Mouse (Mus musculus): ENCODE results near the gene Ppp3ca.

DNA sequence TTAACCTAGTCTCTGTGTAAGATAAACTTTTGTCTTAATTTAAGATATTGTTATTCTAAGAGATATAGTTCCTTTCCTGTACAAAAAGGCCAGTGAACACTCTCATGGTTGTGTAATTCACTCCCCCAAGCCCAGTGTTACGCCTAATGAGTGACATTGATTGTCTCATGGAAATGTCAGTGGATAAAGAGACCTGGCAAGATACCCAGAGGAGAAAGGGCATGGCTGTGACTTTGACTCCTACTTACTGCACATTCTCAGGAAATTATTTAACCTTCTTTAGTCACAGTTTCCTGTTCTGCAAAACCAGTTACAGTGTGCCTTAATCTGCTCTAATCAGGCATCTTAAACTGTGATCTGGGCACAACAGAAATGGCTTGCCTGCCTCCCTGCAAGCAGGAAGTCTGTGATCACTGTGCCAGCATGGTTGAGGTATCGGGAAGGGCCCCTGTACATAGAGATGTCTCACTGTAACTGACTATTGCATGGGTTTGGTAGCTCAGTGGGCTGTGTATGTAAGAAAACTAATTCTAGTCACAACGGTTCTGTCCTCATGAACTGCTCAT, 27.8 kb downstream of the Ppp3ca start:
- TF ChIP-seq POLR2A (IDR thresholded peaks at IDR 0.05; ENCODE audit: insufficient read depth, low read length) (no peak), CTCF (IDR thresholded peaks at IDR 0.05; ENCODE audit: low read depth, low read length) (no peak), EP300 (IDR thresholded peaks at IDR 0.05; ENCODE audit: insufficient read depth, low read depth, low read length) (no peak)

Measured in ES-Bruce4 (cell line).